Comparison of ENCODE assay signal across 21 mouse cellular contexts in the genomic region with DNA sequence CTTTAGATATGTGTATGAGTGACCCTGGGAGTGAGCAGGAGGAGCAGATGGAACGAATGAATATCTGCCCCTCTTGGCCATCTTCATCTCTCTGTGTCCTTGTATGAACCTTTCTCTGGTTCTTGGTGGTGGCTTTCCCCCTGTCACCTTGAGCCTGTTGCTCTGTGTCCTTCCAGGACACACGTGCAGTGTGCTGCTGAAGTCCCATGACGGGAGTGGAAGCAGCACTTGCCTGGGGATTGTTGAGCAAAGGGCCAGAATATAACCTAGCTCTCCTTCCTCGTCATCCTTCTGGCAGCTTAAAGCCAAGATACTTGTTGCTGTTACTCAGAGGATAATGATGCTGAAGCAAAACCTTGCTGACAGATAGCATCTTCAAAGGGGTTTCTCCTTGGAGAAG. TPM values are rescaled to one million over a fixed set of nuclear protein-coding genes. Genes with fewer than 3 reads are reported as not detected.
DNase-seq lines count a peak whose midpoint lies in the region; ATAC-seq and TF ChIP-seq lines count a peak whose summit lies in the region.
"Had no signal": no experiment of that assay in that cellular context is flagged by ENCODE, and none has a peak within 500 bp of the region (broad histone marks: within the 10 kb centered on the region; RNA-seq: fewer than 3 reads in every experiment).

No protein-coding gene starts in this region.

- POLR2A ChIA-PET in Patski (lab: Charles Lee): interaction anchor here (0.7 to 1.1 kb wide), 3 partner anchors 15 to 929 kb away, joined by 3 read pairs; a partner anchor contains a TSS

- no peak overlapping the region for H3K4me3 ChIP-seq in hindbrain, embryonic 13.5 days
- no peak overlapping the region for H3K4me3 ChIP-seq in hindbrain, embryonic 11.5 days (ENCODE audit: low read depth, low read length)
- H3K4me3 ChIP-seq in stomach, embryonic 16.5 days (replicated peaks; ENCODE audit: low read length): no peak overlapping the region
- no peak overlapping the region for H3K4me3 ChIP-seq in liver, embryonic 12.5 days
- H3K4me3 ChIP-seq: embryonic facial prominence, embryonic 15.5 days; erythroblast, embryonic 14.5 days; forebrain, embryonic 10.5 days; heart, embryonic 13.5 days; hindbrain, embryonic 15.5 days had no signal

- H3K36me3 ChIP-seq in hindbrain, embryonic 13.5 days: no peaks in the 10 kb centered on the region
- H3K36me3 ChIP-seq in hindbrain, embryonic 11.5 days (ENCODE audit: control insufficient read depth, insufficient read depth, low read length): no peaks in the 10 kb centered on the region
- H3K36me3 ChIP-seq in stomach, embryonic 16.5 days (ENCODE audit: control insufficient read depth, insufficient read depth, low read length): no peaks in the 10 kb centered on the region
- H3K36me3 ChIP-seq in liver, embryonic 12.5 days: no peaks in the 10 kb centered on the region
- H3K36me3 ChIP-seq: embryonic facial prominence, embryonic 15.5 days; heart, embryonic 13.5 days; hindbrain, embryonic 15.5 days had no signal

- no peak for TF ChIP-seq CTCF in Patski (IDR thresholded peaks at IDR 0.05)

- peaks cover 10% of the 10 kb centered on the region; the same call in 1 of the 2 replicates for H3K4me1 ChIP-seq in hindbrain, embryonic 13.5 days (replicated peaks)
- H3K4me1 ChIP-seq in hindbrain, embryonic 11.5 days (replicated peaks; ENCODE audit: control insufficient read depth, insufficient read depth, low read length): no peaks in the 10 kb centered on the region
- no peaks in the 10 kb centered on the region for H3K4me1 ChIP-seq in stomach, embryonic 16.5 days (ENCODE audit: control insufficient read depth, insufficient read depth, low read length)
- no peaks in the 10 kb centered on the region for H3K4me1 ChIP-seq in liver, embryonic 12.5 days
- H3K4me1 ChIP-seq: hindbrain, embryonic 15.5 days had no signal

- 0 out of 2 replicates have a peak overlapping the region, but pooled peaks have one; percentile 35 for H3K27ac ChIP-seq in hindbrain, embryonic 13.5 days
- no peak overlapping the region for H3K27ac ChIP-seq in hindbrain, embryonic 11.5 days (ENCODE audit: low read depth, low read length)
- peak overlapping the region; percentile 12; the same call in 1 of the 2 replicates for H3K27ac ChIP-seq in stomach, embryonic 16.5 days (ENCODE audit: low read length)
- H3K27ac ChIP-seq in liver, embryonic 12.5 days: no peak overlapping the region
- H3K27ac ChIP-seq: embryonic facial prominence, embryonic 15.5 days; forebrain, embryonic 10.5 days; heart, embryonic 13.5 days; hindbrain, embryonic 15.5 days had no signal

- no peaks in the 10 kb centered on the region for H3K9me3 ChIP-seq in hindbrain, embryonic 13.5 days
- no peaks in the 10 kb centered on the region for H3K9me3 ChIP-seq in hindbrain, embryonic 11.5 days (ENCODE audit: control insufficient read depth, low read length)
- H3K9me3 ChIP-seq in stomach, embryonic 16.5 days (replicated peaks; ENCODE audit: control insufficient read depth, low read length): no peaks in the 10 kb centered on the region
- H3K9me3 ChIP-seq in liver, embryonic 12.5 days (replicated peaks): no peaks in the 10 kb centered on the region
- H3K9me3 ChIP-seq: embryonic facial prominence, embryonic 15.5 days; forebrain, embryonic 10.5 days; heart, embryonic 13.5 days; hindbrain, embryonic 15.5 days had no signal

- no peak overlapping the region for H3K9ac ChIP-seq in hindbrain, embryonic 13.5 days
- no peak overlapping the region for H3K9ac ChIP-seq in hindbrain, embryonic 11.5 days (ENCODE audit: low read depth, low read length)
- no peak overlapping the region for H3K9ac ChIP-seq in stomach, embryonic 16.5 days (ENCODE audit: low read length)
- no peak overlapping the region for H3K9ac ChIP-seq in liver, embryonic 12.5 days
- H3K9ac ChIP-seq: embryonic facial prominence, embryonic 15.5 days; heart, embryonic 13.5 days; hindbrain, embryonic 15.5 days had no signal

- no peak overlapping the region for H3K4me2 ChIP-seq in hindbrain, embryonic 13.5 days
- H3K4me2 ChIP-seq in hindbrain, embryonic 11.5 days (replicated peaks; ENCODE audit: low read depth, low read length): no peak overlapping the region
- H3K4me2 ChIP-seq in stomach, embryonic 16.5 days (ENCODE audit: low read depth, low read length): no peak overlapping the region
- H3K4me2 ChIP-seq in liver, embryonic 12.5 days: no peak overlapping the region
- H3K4me2 ChIP-seq: embryonic facial prominence, embryonic 15.5 days; heart, embryonic 13.5 days; hindbrain, embryonic 15.5 days had no signal

- WGBS in hindbrain, embryonic 13.5 days: 88% methylated on average over 4 of the region's 4 CpGs
- WGBS in hindbrain, embryonic 11.5 days: 90% methylated on average over 4 of the region's 4 CpGs
- 72% methylated on average over 4 of the region's 4 CpGs for WGBS in stomach, embryonic 16.5 days
- WGBS in liver, embryonic 12.5 days (ENCODE audit: insufficient replicate concordance): 67% methylated on average over 4 of the region's 4 CpGs

- ATAC-seq in hindbrain, embryonic 13.5 days (ENCODE audit: low FRiP score): no peak
- ATAC-seq in hindbrain, embryonic 11.5 days (ENCODE audit: low FRiP score): no peak
- ATAC-seq in Patski: peak; percentile 17
- ATAC-seq in stomach, embryonic 16.5 days (ENCODE audit: insufficient read depth, low FRiP score): no peak
- ATAC-seq in liver, embryonic 12.5 days: no peak
- ATAC-seq: forebrain, embryonic 14.5 days had no signal

- CTCF ChIA-PET in Patski (lab: Charles Lee): interaction anchor here (0.9 to 1.5 kb wide), 7 partner anchors 9 to 109 kb away, joined by 3 to 6 read pairs (median 3); no protein-coding TSS in a partner anchor

- DNase-seq in hindbrain, embryonic 11.5 days (ENCODE audit: low spot score): no peak
- peak; percentile 20 to 28 for DNase-seq in kidney, adult 8-10 months
- DNase-seq in kidney, postnatal 14 days: no peak
- DNase-seq in Patski (ENCODE audit: low read depth, low spot score): no peak
- DNase-seq: adrenal gland, adult 2 months; adrenal gland, postnatal 25 days; cerebellum, adult 2 months; cerebellum, postnatal 10 days; embryo, embryonic 11 days; gastrocnemius, postnatal 36 days; heart, postnatal 10 days had no signal

- in situ Hi-C loops in Patski (cut with MboI; ENCODE audit: low pct_unique_long_range_greater_than_20kb): no loop called here

- H3K27me3 ChIP-seq in hindbrain, embryonic 13.5 days: no peaks in the 10 kb centered on the region
- H3K27me3 ChIP-seq in hindbrain, embryonic 11.5 days (ENCODE audit: control insufficient read depth, insufficient read depth, low read length): no peaks in the 10 kb centered on the region
- no peaks in the 10 kb centered on the region for H3K27me3 ChIP-seq in Patski
- no peaks in the 10 kb centered on the region for H3K27me3 ChIP-seq in stomach, embryonic 16.5 days (ENCODE audit: control insufficient read depth, insufficient read depth, low read length)
- H3K27me3 ChIP-seq in liver, embryonic 12.5 days (replicated peaks): no peaks in the 10 kb centered on the region
- H3K27me3 ChIP-seq: CH12.LX; embryonic facial prominence, embryonic 15.5 days; heart, embryonic 13.5 days; hindbrain, embryonic 15.5 days had no signal

RNA-seq across cellular contexts. Expression of a gene that starts 39.3 kb away (rescaled TPM):
- polyA plus RNA-seq in hindbrain, embryonic 13.5 days (2015; fragmentation: Nextera tagmentation; extraction: Ambion mirVana): 6.4 and 7.5 TPM in 2 replicates
- polyA plus RNA-seq in hindbrain, embryonic 11.5 days (2014; fragmentation: Nextera tagmentation; extraction: Ambion mirVana): 15.2 and 19.3 TPM in 2 replicates
- polyA plus RNA-seq in Patski (2021): 215 TPM
- 16.8 and 18.8 TPM in 2 replicates for polyA plus RNA-seq in stomach, embryonic 16.5 days (2015; fragmentation: Nextera tagmentation; extraction: Ambion mirVana)
- polyA plus RNA-seq in liver, embryonic 12.5 days (2016; fragmentation: Nextera tagmentation; extraction: Ambion mirVana): 3.6 and 4.6 TPM in 2 replicates

Comparison
In these comparisons a context has a peak if more than half of its experiments do, and no peak if none do; other contexts are left out.
1. H3K27ac ChIP-seq: peak in hindbrain, embryonic 13.5 days (single experiment) and stomach, embryonic 16.5 days (single experiment); none in hindbrain, embryonic 11.5 days (single experiment) and liver, embryonic 12.5 days (single experiment).
2. DNase-seq: peak in kidney, adult 8-10 months (2 of 2); none in hindbrain, embryonic 11.5 days (single experiment), kidney, postnatal 14 days (single experiment) and Patski (single experiment).
3. RNA of a gene that starts 39.3 kb away (polyA plus RNA-seq): 215 TPM in Patski (single experiment); 15.2 to 19.3 TPM in hindbrain, embryonic 11.5 days, 16.8 to 18.8 TPM in stomach, embryonic 16.5 days, 6.4 to 7.5 TPM in hindbrain, embryonic 13.5 days and 3.6 to 4.6 TPM in liver, embryonic 12.5 days; every median in the first group is over 10 times any median in the second.